Mouse (Mus musculus) kidney, adult 2 months (tissue): ENCODE measurements around the gene Shb.

Experiments
- CTCF ChIP-seq: fragments of 200-500 bp; conservative IDR thresholded peaks from 2 replicates; pipeline ENCODE4 v1.5.1; 2011; ENCODE audit warnings: low read depth, mild to moderate bottlenecking, control low read depth, low read length, moderate library complexity, mixed read lengths; ENCODE audit not compliant: insufficient read depth, insufficient read length
- POLR2A ChIP-seq: fragments of 200-500 bp; IDR thresholded peaks from one replicate; pipeline ENCODE4 v1.6.1; 2011; ENCODE audit warnings: low read depth, low read length, control low read depth

- TF ChIP-seq CTCF (no peak), POLR2A (no peak)
Observed at GRCm38 (mm10) chr4:45419051-45419450, 113.2 kb downstream of the Shb start.
